Mouse (Mus musculus) midbrain, postnatal 0 days (tissue): ENCODE results near the gene Scn10a. TPM values are rescaled to one million over a fixed set of nuclear protein-coding genes. Genes with fewer than 3 reads are reported as not detected.
A peak's percentile ranks its signal among the peaks of the same experiment; 100 is the strongest.

ENCODE experiments used
- ATAC-seq: fragments of 200-750 bp; cut with Nextera tagmentation; 2 replicates; pipeline ENCODE4 v1.8.0; 2017; ENCODE audit warnings: moderate number of reproducible peaks, mild to moderate bottlenecking, moderate TSS enrichment, moderate library complexity; ENCODE audit not compliant: low FRiP score
- DNase-seq: peaks from one replicate; pipeline ENCODE4 v3.0.0-alpha.2; 2015; ENCODE audit warnings: low spot score
- H3K27ac ChIP-seq: fragments of 300-500 bp; sonication (generic); 2 replicates; pipeline ENCODE4 v1.5.1; 2014; ENCODE audit warnings: low read depth, mild to moderate bottlenecking, low read length, mixed read lengths
- H3K27me3 ChIP-seq: fragments of 300-500 bp; sonication (generic); 2 replicates; pipeline ENCODE4 v1.6.1; 2014; ENCODE audit warnings: low read length, control low read depth, mixed read lengths; ENCODE audit not compliant: insufficient read depth
- H3K36me3 ChIP-seq: fragments of 300-500 bp; sonication (generic); 2 replicates; pipeline ENCODE4 v1.6.1; 2014; ENCODE audit warnings: low read length, control low read depth, mixed read lengths; ENCODE audit not compliant: insufficient read depth
- H3K4me1 ChIP-seq: fragments of 300-500 bp; sonication (generic); 2 replicates; pipeline ENCODE4 v1.6.1; 2014; ENCODE audit warnings: mild to moderate bottlenecking, control low read depth, antibody characterized with exemption, low read length, mixed read lengths; ENCODE audit not compliant: insufficient read depth
- H3K4me2 ChIP-seq: fragments of 300-500 bp; sonication (generic); 2 replicates; pipeline ENCODE4 v1.6.1; 2014; ENCODE audit warnings: low read depth, mild to moderate bottlenecking, low read length, mixed read lengths; ENCODE audit not compliant: poor library complexity, severe bottlenecking
- H3K4me3 ChIP-seq: fragments of 300-500 bp; sonication (generic); 2 replicates; pipeline ENCODE4 v1.5.1; 2014; ENCODE audit warnings: low read depth, mild to moderate bottlenecking, low read length, moderate library complexity
- H3K9ac ChIP-seq: fragments of 300-500 bp; sonication (generic); replicated peaks from 2 replicates; pipeline ENCODE4 v1.6.1; 2014; ENCODE audit warnings: mild to moderate bottlenecking, low read length, moderate library complexity, mixed read lengths; ENCODE audit not compliant: poor library complexity, severe bottlenecking
- H3K9me3 ChIP-seq: fragments of 300-500 bp; sonication (generic); 2 replicates; pipeline ENCODE4 v1.6.1; 2016; ENCODE audit warnings: low read length, control low read depth
- CTCF ChIP-seq: IDR thresholded peaks from 2 replicates; pipeline ENCODE4 v1.5.1; 2016; ENCODE audit warnings: antibody characterized with exemption, mild to moderate bottlenecking
- WGBS: fragments of 180-500 bp; shearing (Covaris S2); extraction: QIAGEN DNeasy Blood & Tissue Kit; methylation state at CpG from one replicate; pipeline ENCODE4 v1.1.7; 2014; 5-methylcytosine and 5-hydroxymethylcytosine counted together
- polyA plus RNA-seq: library from polyadenylated mRNA; unstranded; fragments of >200 nt; fragmentation: Nextera tagmentation; extraction: Ambion mirVana; gene quantifications from 2 replicates; pipeline ENCODE4 v1.2.1, GENCODE M21; 2015
- total RNA-seq: library from RNA; depleted of rRNA; stranded (reverse); fragments of >200 nt; gene quantifications from 2 replicates; pipeline ENCODE4 v1.2.3, GENCODE M21; 2014

Scn10a gene
- total and polyA plus RNA-seq, 2 experiments from 2014 or later: not detected

DNA sequence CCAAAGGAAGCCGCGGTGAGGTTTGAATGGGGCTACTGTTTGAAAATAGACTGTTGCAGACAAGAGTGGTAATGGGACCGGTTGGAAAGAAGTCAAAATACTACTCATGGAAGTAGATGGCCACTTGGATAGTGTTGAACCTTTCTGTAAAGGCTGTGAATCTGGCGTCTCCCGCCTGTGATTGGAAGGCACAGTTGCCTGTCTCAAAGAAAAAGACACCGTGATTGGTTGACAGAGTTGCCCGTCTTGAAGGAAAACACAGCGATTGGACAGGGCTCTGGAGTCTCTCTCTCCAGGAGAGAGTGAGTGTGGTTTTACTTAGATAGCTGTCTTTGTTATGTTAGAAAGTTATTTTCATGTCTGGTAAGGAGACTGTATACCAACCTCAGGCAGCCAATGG is 121.8 kb downstream of the Scn10a start:
- no peak overlapping the region for H3K4me3 ChIP-seq
- DNase-seq: no peak
- H3K27ac ChIP-seq: no peak overlapping the region
- H3K4me2 ChIP-seq: no peak overlapping the region
- no peak for TF ChIP-seq CTCF
- no peaks in the 10 kb centered on the region for H3K9me3 ChIP-seq
- no peaks in the 10 kb centered on the region for H3K36me3 ChIP-seq
- no peaks in the 10 kb centered on the region for H3K27me3 ChIP-seq
- no peak for ATAC-seq
- WGBS: 85% methylated on average over 8 of the region's 8 CpGs
- H3K4me1 ChIP-seq: no peaks in the 10 kb centered on the region
- no peak overlapping the region for H3K9ac ChIP-seq

- peaks cover 14% of the 10 kb centered on the region; the same call in 1 of the 2 replicates for H3K27me3 ChIP-seq
- no peaks in the 10 kb centered on the region for H3K4me1 ChIP-seq
- no peak overlapping the region for H3K4me3 ChIP-seq
- H3K4me2 ChIP-seq: no peak overlapping the region
- no peaks in the 10 kb centered on the region for H3K36me3 ChIP-seq
- no peak overlapping the region for H3K27ac ChIP-seq
- H3K9me3 ChIP-seq: no peaks in the 10 kb centered on the region
- no peak for TF ChIP-seq CTCF
- no peak for DNase-seq
- H3K9ac ChIP-seq: no peak overlapping the region
- 89% methylated on average over 8 of the region's 8 CpGs for WGBS
- ATAC-seq: no peak
Measured at GRCm38 (mm10) chr9:119589592-119589991, 129.5 kb downstream of the Scn10a start.

GRCm38 (mm10) chr9:119588763-119589449 is 130.2 kb downstream of the Scn10a start:
- WGBS: 45% methylated on average over 26 of the region's 26 CpGs
- Histone ChIP-seq H3K4me3 (no peak overlapping the region), H3K4me2 (no peak overlapping the region), H3K27me3 (peaks cover 21% of the 10 kb centered on the region; the same call in 1 of the 2 replicates), H3K9ac (no peak overlapping the region), H3K4me1 (no peaks in the 10 kb centered on the region), H3K27ac (no peak overlapping the region), H3K9me3 (no peaks in the 10 kb centered on the region), H3K36me3 (no peaks in the 10 kb centered on the region)
- DNase-seq (no peak), ATAC-seq (no peak)
- no peak for TF ChIP-seq CTCF

DNA sequence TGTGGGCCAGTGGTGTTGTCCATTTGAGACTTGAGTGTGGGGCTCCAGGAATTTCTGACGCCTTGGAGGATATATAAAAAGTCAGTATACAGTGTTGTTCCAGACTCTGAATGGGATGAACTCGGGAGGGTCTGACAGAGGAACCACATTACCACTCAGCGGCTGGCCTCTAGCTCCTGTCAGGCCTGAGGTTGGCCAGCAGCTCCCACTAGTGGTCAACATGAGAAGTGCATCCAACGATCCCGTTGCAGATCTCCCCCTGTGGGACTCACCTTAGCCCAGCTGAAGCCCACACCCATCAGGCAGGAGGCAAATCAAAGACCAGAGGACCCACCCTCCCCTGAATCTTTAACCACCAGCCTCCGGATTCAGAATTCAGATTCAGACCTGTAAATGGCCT is 138.5 kb downstream of the Scn10a start:
- Histone ChIP-seq H3K27me3 (peaks cover 78% of the 10 kb centered on the region), H3K4me3 (no peak overlapping the region), H3K9ac (no peak overlapping the region), H3K27ac (no peak overlapping the region), H3K4me1 (0 out of 2 replicates have a peak, but pooled peaks cover 2% of the 10 kb centered on the region), H3K4me2 (no peak overlapping the region), H3K36me3 (no peaks in the 10 kb centered on the region), H3K9me3 (no peaks in the 10 kb centered on the region)
- WGBS: 0% methylated on average over 6 of the region's 6 CpGs
- TF ChIP-seq CTCF: peak; percentile 96
- ATAC-seq: peak; percentile 45; the same call in 1 of the 2 replicates
- DNase-seq: peak; percentile 75

- TF ChIP-seq CTCF: no peak
Measured at GRCm38 (mm10) chr9:119580187-119580586, 138.9 kb downstream of the Scn10a start.

GRCm38 (mm10) chr9:119578636-119579438 is 140.3 kb downstream of the Scn10a start, which contains the start of gene Scn5a:
TSS of gene Scn5a (minus strand) at chr9:119579016.
- DNase-seq: no peak
- no peak within 1 kb of the TSS for H3K27ac ChIP-seq
- H3K4me2 ChIP-seq: peak within 1 kb of the TSS; percentile 88
- peak; percentile 38; the same call in 1 of the 2 replicates for ATAC-seq
- H3K9me3 ChIP-seq: no peaks in the 10 kb centered on the region
- 0 out of 2 replicates have a peak, but pooled peaks cover 2% of the 10 kb centered on the region for H3K4me1 ChIP-seq
- H3K27me3 ChIP-seq: peaks cover 83% of the 10 kb centered on the region
- TF ChIP-seq CTCF: no peak
- peak within 1 kb of the TSS; percentile 56; the same call in 1 of the 2 replicates for H3K9ac ChIP-seq
- WGBS: 1% methylated on average over 30 of the region's 99 CpGs
- peak within 1 kb of the TSS; percentile 46 for H3K4me3 ChIP-seq
- H3K36me3 ChIP-seq: no peaks in the 10 kb centered on the region

More at GRCm38 (mm10) chr9:119580187-119580586, 138.9 kb downstream of the Scn10a start:
- H3K4me1 ChIP-seq: 0 out of 2 replicates have a peak, but pooled peaks cover 2% of the 10 kb centered on the region
- H3K36me3 ChIP-seq: no peaks in the 10 kb centered on the region
- WGBS: 87% methylated on average over 17 of the region's 17 CpGs
- ATAC-seq: no peak
- peaks cover 82% of the 10 kb centered on the region for H3K27me3 ChIP-seq
- no peak overlapping the region for H3K9ac ChIP-seq
- H3K4me2 ChIP-seq: no peak overlapping the region
- H3K27ac ChIP-seq: no peak overlapping the region
- no peak overlapping the region for H3K4me3 ChIP-seq
- DNase-seq: no peak
- H3K9me3 ChIP-seq: no peaks in the 10 kb centered on the region
